Mouse (Mus musculus) midbrain, embryonic 10.5 days (tissue): Measurements from ENCODE around the gene Inpp5f. TPM values are rescaled to one million over a fixed set of nuclear protein-coding genes. Genes with fewer than 3 reads are reported as not detected.
"Not testable (repeated sequence)": the region's sequence is repeated elsewhere in the genome, so short reads cannot be mapped to it uniquely, and the experiment has no call there.

Experiments used
- DNase-seq: peaks from one replicate; pipeline ENCODE4 v3.0.0-alpha.2; 2017; ENCODE audit warnings: low spot score
- H3K27ac ChIP-seq: fragments of 300-500 bp; sonication (generic); replicated peaks from 2 replicates; pipeline ENCODE4 v1.5.1; 2016; ENCODE audit warnings: mild to moderate bottlenecking
- H3K27me3 ChIP-seq: fragments of 300-500 bp; sonication (generic); 2 replicates; pipeline ENCODE4 v1.6.1; 2016; ENCODE audit warnings: low read depth, mild to moderate bottlenecking; ENCODE audit not compliant: poor library complexity, severe bottlenecking
- H3K36me3 ChIP-seq: fragments of 300-500 bp; sonication (generic); 2 replicates; pipeline ENCODE4 v1.6.1; 2016; ENCODE audit warnings: mild to moderate bottlenecking, moderate library complexity
- H3K4me1 ChIP-seq: fragments of 300-500 bp; sonication (generic); 2 replicates; pipeline ENCODE4 v1.6.1; 2016
- H3K4me3 ChIP-seq: fragments of 300-500 bp; sonication (generic); 2 replicates; pipeline ENCODE4 v1.5.1; 2016; ENCODE audit warnings: mild to moderate bottlenecking, moderate library complexity
- H3K9me3 ChIP-seq: fragments of 300-500 bp; sonication (generic); replicated peaks from 2 replicates; pipeline ENCODE4 v1.6.1; 2016; ENCODE audit warnings: mild to moderate bottlenecking
- WGBS: fragments of 180-500 bp; shearing (Covaris S2); methylation state at CpG from one replicate; pipeline ENCODE4 v1.1.7; 2016; 5-methylcytosine and 5-hydroxymethylcytosine counted together
- polyA plus RNA-seq: library from polyadenylated mRNA; unstranded; fragments of >200 nt; fragmentation: Nextera tagmentation; extraction: Ambion mirVana; gene quantifications from 2 replicates; pipeline ENCODE4 v1.2.1, GENCODE M21; 2016

Gene Inpp5f
- polyA plus RNA-seq, 1 experiment from 2014 or later: 45.2 TPM

DNA sequence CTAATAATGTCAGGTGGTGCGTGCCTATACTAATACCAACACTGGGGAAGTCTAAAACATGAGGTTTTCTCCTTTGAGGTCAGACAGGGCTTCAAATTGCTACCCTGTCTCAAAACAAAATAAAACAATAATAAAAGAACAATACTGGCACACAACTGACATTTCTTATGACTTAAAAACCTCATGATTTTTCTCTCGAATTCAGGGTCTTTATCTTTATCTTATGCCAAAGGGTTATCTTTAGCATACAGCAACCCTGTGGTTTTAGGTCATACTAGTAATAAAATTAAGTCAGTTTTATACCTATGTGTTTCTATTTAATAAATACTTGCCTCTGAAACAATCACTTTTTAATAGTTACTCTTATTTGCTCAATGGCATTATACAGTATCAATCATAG lies 31.7 kb upstream of the Inpp5f start:
- Histone ChIP-seq H3K27me3 (no peaks in the 10 kb centered on the region), H3K4me3 (no peak overlapping the region), H3K9me3 (no peaks in the 10 kb centered on the region), H3K27ac (no peak overlapping the region), H3K36me3 (no peaks in the 10 kb centered on the region), H3K4me1 (peaks cover 4% of the 10 kb centered on the region; the same call in 1 of the 2 replicates)
- no peak for DNase-seq
- WGBS: 88% methylated on average over 2 of the region's 2 CpGs

DNA sequence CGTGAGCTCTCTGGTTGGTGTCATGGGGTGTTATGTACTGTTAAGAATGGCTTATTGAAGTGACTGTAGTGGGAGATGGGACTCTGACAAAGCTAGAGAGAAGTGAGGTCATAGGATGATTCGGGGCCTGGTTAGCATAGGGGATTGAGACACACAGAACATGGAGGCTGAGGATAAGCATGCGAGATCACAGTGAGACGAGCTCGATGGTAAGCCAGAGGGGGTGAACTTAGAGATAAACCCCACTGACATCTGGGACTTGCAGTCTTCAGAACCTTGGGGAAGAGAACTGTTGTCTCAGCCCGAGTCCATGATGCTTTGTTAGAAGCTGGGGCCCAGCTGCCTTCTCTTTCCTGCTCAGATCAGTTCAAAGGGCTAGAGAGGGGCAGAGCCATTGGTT lies 30.8 kb upstream of the Inpp5f start:
- Histone ChIP-seq H3K36me3 (no peaks in the 10 kb centered on the region), H3K27me3 (no peaks in the 10 kb centered on the region), H3K9me3 (no peaks in the 10 kb centered on the region), H3K4me3 (no peak overlapping the region), H3K27ac (no peak overlapping the region), H3K4me1 (peaks cover 4% of the 10 kb centered on the region; the same call in 1 of the 2 replicates)
- 93% methylated on average over 6 of the region's 6 CpGs for WGBS
- no peak for DNase-seq

- H3K4me1 ChIP-seq: peaks cover 4% of the 10 kb centered on the region; the same call in 1 of the 2 replicates
- no peak for DNase-seq
- no peak overlapping the region for H3K27ac ChIP-seq
- H3K9me3 ChIP-seq: no peaks in the 10 kb centered on the region
- 88% methylated on average over 15 of the region's 15 CpGs for WGBS
- no peaks in the 10 kb centered on the region for H3K27me3 ChIP-seq
- no peaks in the 10 kb centered on the region for H3K36me3 ChIP-seq
- H3K4me3 ChIP-seq: no peak overlapping the region
Observed at GRCm38 (mm10) chr7:128581864-128582484, 29.2 kb upstream of the Inpp5f start.

DNA sequence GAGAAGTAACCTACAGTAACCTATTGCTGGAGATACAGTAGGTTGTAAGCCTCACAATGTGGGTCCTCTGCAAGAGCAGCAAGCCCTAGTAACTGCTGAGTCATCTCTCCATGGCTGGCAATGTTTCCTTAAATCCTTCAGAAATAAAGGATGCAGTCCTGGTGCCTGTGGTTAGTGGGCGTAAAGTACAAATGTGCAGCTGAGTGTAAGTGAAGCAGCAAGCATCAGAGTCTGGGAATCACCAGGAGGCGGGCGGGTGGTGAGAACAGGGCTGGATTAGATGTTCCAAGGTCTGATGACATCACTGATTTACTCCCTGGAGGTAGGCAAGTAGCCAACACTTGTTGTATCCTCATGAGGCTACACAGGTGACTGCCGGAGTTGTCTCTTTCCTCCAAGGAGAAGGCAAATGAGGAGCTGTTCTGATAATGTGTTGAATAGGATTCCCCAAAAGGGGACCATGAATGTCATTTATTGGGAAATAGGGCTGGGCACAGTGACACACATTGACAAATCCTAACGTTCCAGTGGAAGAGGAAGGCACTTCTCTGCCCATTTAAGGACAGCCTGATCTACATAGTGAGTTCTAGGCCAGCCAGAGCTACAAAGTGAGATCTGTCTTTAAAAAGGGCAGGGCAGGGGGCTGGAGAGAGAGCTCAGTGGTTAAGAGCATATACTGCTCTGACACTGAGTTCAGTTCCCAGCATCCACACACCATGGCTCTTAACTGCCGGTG lies 27.7 kb upstream of the Inpp5f start:
- H3K27ac ChIP-seq: no peak overlapping the region
- no peaks in the 10 kb centered on the region for H3K27me3 ChIP-seq
- H3K9me3 ChIP-seq: no peaks in the 10 kb centered on the region
- no peak overlapping the region for H3K4me3 ChIP-seq
- DNase-seq: no peak
- 88% methylated on average over 6 of the region's 6 CpGs for WGBS
- H3K4me1 ChIP-seq: peaks cover 7% of the 10 kb centered on the region; the same call in 1 of the 2 replicates
- H3K36me3 ChIP-seq: no peaks in the 10 kb centered on the region

DNA sequence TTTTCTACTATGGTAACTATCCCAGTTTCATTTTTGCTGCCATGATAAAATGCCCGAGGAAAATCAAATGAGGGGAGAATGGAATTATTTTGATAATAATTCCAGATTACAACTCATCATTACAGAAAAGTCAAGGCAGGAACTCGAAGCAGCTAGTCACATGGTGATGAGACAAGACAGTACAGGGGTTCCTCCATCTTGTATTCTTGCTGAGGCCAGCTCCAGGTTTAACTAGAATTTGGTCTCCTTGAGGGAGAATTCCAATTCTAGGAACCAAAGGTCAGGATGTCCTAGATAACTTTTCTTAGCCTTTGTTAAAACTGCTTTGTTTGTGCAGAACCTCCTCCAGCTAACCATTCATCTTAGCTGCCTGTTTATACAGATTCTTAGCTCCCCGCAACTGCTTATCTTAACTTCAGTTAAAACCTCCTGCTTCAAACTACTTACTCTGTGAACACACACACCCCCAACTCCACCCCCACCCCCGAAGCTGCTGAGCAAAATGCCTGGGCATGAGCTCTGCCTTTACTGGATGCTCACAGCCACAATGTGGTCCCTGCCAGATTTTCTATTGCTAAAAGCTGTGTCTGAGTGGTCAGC lies 23.7 kb upstream of the Inpp5f start:
- no peaks in the 10 kb centered on the region for H3K36me3 ChIP-seq
- H3K4me3 ChIP-seq: no peak overlapping the region
- no peak overlapping the region for H3K27ac ChIP-seq
- WGBS: 72% methylated on average over 4 of the region's 4 CpGs
- no peaks in the 10 kb centered on the region for H3K27me3 ChIP-seq
- peaks cover 23% of the 10 kb centered on the region for H3K4me1 ChIP-seq
- no peaks in the 10 kb centered on the region for H3K9me3 ChIP-seq
- no peak for DNase-seq

GRCm38 (mm10) chr7:128591345-128592084 lies 19.6 kb upstream of the Inpp5f start:
- Histone ChIP-seq H3K36me3 (no peaks in the 10 kb centered on the region), H3K27me3 (no peaks in the 10 kb centered on the region), H3K9me3 (peaks cover under 1% of the 10 kb centered on the region; the same call in 1 of the 2 replicates), H3K4me3 (peak overlapping the region; percentile 44; the same call in 1 of the 2 replicates), H3K4me1 (peaks cover 34% of the 10 kb centered on the region), H3K27ac (peak overlapping the region; percentile 83)
- 3% methylated on average over 9 of the region's 9 CpGs for WGBS
- DNase-seq: peak; percentile 60

GRCm38 (mm10) chr7:128592118-128592935 lies 18.8 kb upstream of the Inpp5f start:
- WGBS: 5% methylated on average over 21 of the region's 21 CpGs
- peaks cover 34% of the 10 kb centered on the region for H3K4me1 ChIP-seq
- H3K36me3 ChIP-seq: no peaks in the 10 kb centered on the region
- peak overlapping the region; percentile 44 for H3K4me3 ChIP-seq
- no peaks in the 10 kb centered on the region for H3K27me3 ChIP-seq
- peak; percentile 66 for DNase-seq
- H3K9me3 ChIP-seq: peaks cover 6% of the 10 kb centered on the region; the same call in 1 of the 2 replicates
- peak overlapping the region; percentile 83 for H3K27ac ChIP-seq

GRCm38 (mm10) chr7:128592936-128593241 lies 18.2 kb upstream of the Inpp5f start:
- Histone ChIP-seq H3K36me3 (no peaks in the 10 kb centered on the region), H3K4me1 (peaks cover 31% of the 10 kb centered on the region), H3K4me3 (peak overlapping the region; percentile 44), H3K27me3 (no peaks in the 10 kb centered on the region), H3K9me3 (peaks cover 6% of the 10 kb centered on the region; the same call in 1 of the 2 replicates), H3K27ac (peak overlapping the region; percentile 83)
- no peak for DNase-seq
- 5% methylated on average over 6 of the region's 6 CpGs for WGBS

DNA sequence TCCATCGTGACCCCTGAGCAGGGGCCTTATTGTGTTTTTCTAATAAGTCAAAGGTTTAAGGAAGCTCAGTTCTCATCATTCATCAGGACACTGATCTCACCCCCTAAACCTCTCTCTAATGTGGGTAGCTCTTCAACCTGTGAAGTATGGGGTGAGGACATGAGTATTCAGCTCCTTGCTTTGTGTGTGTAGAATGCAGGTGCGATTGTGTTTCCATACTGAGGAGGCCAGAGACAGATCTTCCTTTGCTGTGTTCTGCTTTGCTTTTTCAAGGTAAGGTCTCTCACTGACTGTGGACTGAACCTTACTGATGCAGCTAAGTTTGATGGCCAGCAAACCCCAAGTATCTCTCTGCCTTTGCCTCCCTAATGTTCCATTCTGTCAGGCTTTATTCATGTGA lies 14.9 kb upstream of the Inpp5f start:
- DNase-seq: no peak
- no peak overlapping the region for H3K4me3 ChIP-seq
- no peaks in the 10 kb centered on the region for H3K27me3 ChIP-seq
- H3K4me1 ChIP-seq: peaks cover 23% of the 10 kb centered on the region
- 99% methylated on average over 2 of the region's 2 CpGs for WGBS
- peaks cover 6% of the 10 kb centered on the region; the same call in 1 of the 2 replicates for H3K9me3 ChIP-seq
- H3K36me3 ChIP-seq: no peaks in the 10 kb centered on the region
- H3K27ac ChIP-seq: no peak overlapping the region

DNA sequence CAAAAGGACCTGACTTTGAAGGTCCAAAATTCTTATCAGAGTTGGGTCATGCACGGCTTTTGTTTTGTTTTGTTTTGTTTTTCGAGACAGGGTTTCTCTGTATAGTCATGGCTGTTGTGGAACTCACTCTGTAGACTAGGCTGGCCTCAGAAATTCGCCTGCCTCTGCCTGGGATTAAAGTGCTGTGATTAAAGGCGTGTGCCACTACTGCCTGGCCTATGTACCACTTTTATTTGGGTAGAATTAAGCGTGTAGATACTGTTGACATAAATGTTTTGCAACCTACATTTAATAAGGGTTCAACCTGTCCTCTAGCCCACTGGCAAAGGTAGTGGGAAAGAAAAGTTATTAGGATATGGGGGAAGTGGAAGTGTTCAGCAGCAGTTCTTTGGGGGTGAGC lies 12.1 kb upstream of the Inpp5f start:
- Histone ChIP-seq H3K27ac (no peak overlapping the region), H3K36me3 (no peaks in the 10 kb centered on the region), H3K4me3 (no peak overlapping the region), H3K27me3 (no peaks in the 10 kb centered on the region), H3K4me1 (no peaks in the 10 kb centered on the region), H3K9me3 (peaks cover 6% of the 10 kb centered on the region; the same call in 1 of the 2 replicates)
- WGBS: 81% methylated on average over 5 of the region's 5 CpGs
- DNase-seq: no peak

DNA sequence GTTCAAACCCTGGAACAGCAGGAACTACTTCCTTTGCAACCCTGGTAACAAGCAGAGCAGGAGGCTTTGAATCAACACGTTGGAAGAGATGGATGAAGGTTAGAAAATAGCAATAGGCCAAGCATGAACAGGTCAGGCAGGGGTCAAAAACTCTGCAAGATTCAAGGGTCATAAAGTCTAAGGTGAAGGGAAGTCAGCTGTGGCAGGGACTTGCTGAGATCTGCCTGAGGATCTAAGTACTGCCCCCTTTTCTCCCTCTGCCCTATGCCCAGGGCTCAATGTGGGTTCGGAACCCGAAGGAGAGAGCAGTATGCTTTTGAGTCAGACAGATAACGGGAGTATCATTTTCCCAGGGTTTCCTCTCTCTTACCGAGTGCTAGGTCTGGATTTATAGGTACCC lies 9.3 kb upstream of the Inpp5f start:
- Histone ChIP-seq H3K27me3 (no peaks in the 10 kb centered on the region), H3K27ac (no peak overlapping the region), H3K4me3 (no peak overlapping the region), H3K9me3 (peaks cover 3% of the 10 kb centered on the region; the same call in 1 of the 2 replicates), H3K36me3 (no peaks in the 10 kb centered on the region), H3K4me1 (no peaks in the 10 kb centered on the region)
- DNase-seq: no peak
- WGBS: 81% methylated on average over 5 of the region's 5 CpGs

- H3K4me1 ChIP-seq: peaks cover 26% of the 10 kb centered on the region
- H3K4me3 ChIP-seq, DNase-seq, H3K36me3 ChIP-seq, H3K27ac ChIP-seq, H3K9me3 ChIP-seq, H3K27me3 ChIP-seq: not testable (repeated sequence)
- over 99% methylated on average over 8 of the region's 9 CpGs for WGBS
Observed at GRCm38 (mm10) chr7:128609936-128610335, 1.2 kb upstream of the Inpp5f start.
